16 mouse cellular contexts compared by ENCODE assay signal in genomic region chr8:70170748-70171147, GRCm38 (mm10). TPM values are rescaled to one million over a fixed set of nuclear protein-coding genes. Genes with fewer than 3 reads are reported as not detected.
"Had no signal": no experiment of that assay in that cellular context is flagged by ENCODE, and none has a peak within 500 bp of the region (broad histone marks: within the 10 kb centered on the region; RNA-seq: fewer than 3 reads in every experiment).

No protein-coding gene starts in this region.

- H3K27ac ChIP-seq: hindbrain, embryonic 14.5 days; macrophage; midbrain, embryonic 15.5 days; neural tube, embryonic 13.5 days; stomach, embryonic 15.5 days had no signal

- H3K4me3 ChIP-seq: intestine, embryonic 15.5 days; limb, embryonic 10.5 days; liver, embryonic 13.5 days; midbrain, embryonic 15.5 days; neural tube, embryonic 13.5 days; stomach, embryonic 15.5 days had no signal

- H3K9me3 ChIP-seq: intestine, embryonic 15.5 days; limb, embryonic 10.5 days; liver, embryonic 13.5 days; megakaryocyte, embryonic 14.5 days; midbrain, embryonic 15.5 days; neural tube, embryonic 13.5 days; stomach, embryonic 15.5 days had no signal

- H3K36me3 ChIP-seq: intestine, embryonic 15.5 days; midbrain, embryonic 15.5 days; neural tube, embryonic 13.5 days; stomach, embryonic 15.5 days had no signal

- H3K4me2 ChIP-seq: intestine, embryonic 15.5 days; midbrain, embryonic 11.5 days; midbrain, embryonic 15.5 days; stomach, embryonic 15.5 days had no signal

- H3K9ac ChIP-seq: hindbrain, embryonic 14.5 days; intestine, embryonic 15.5 days; liver, embryonic 13.5 days; midbrain, embryonic 15.5 days; neural tube, embryonic 13.5 days; stomach, embryonic 15.5 days had no signal

- ATAC-seq: lung, postnatal 0 days; midbrain, embryonic 15.5 days had no signal

- DNase-seq: liver, embryonic 13.5 days; lung, adult 2 months; right cerebral cortex, postnatal 14 days; thymus, adult 2 months; thymus, postnatal 25 days had no signal

RNA-seq across cellular contexts. Expression of gene Mef2b, which starts 31.2 kb away (rescaled TPM):
- total RNA-seq: layer of hippocampus, postnatal 25 days had no signal
- polyA plus RNA-seq: macrophage had no signal
